Mouse (Mus musculus): ENCODE measurements around the gene Cfap77. TPM values are rescaled to one million over a fixed set of nuclear protein-coding genes. Genes with fewer than 3 reads are reported as not detected.
A peak's percentile ranks its signal among the peaks of the same experiment; 100 is the strongest.
"Not testable (repeated sequence)": the region's sequence is repeated elsewhere in the genome, so short reads cannot be mapped to it uniquely, and the experiment has no call there.

Gene Cfap77
- 0.18 and 0.39 TPM in 2 replicates for polyA plus RNA-seq (2014; fragmentation: Nextera tagmentation; extraction: Ambion mirVana)

- Histone ChIP-seq H3K4me2 (ENCODE audit: low read length) (peak within 1 kb of the TSS; percentile 93), H3K27ac (replicated peaks in 1 of 2; ENCODE audit: control insufficient read depth in 1 of 2, insufficient read depth in 1 of 2, low read depth in 2 of 2, low read length in 2 of 2) (peak within 1 kb of the TSS in 1 of 2 experiments; percentile 62; a peak in 2 of 4 replicates), H3K4me3 (ENCODE audit: control insufficient read depth in 1 of 2, insufficient read depth in 1 of 2, low read depth in 1 of 2, low read length in 2 of 2) (peak within 1 kb of the TSS; percentile 53 to 60), H3K9me3 (ENCODE audit: control insufficient read depth, low read length) (no peaks in the 10 kb centered on the region), H3K4me1 (ENCODE audit: control insufficient read depth in 2 of 2, insufficient read depth in 2 of 2, low read length in 2 of 2) (peaks cover 5 to 10% of the 10 kb centered on the region in 2 experiments), H3K36me3 (ENCODE audit: control insufficient read depth, insufficient read depth, low read length) (no peaks in the 10 kb centered on the region), H3K27me3 (ENCODE audit: control insufficient read depth, insufficient read depth, low read length) (no peaks in the 10 kb centered on the region; the same call in 1 of the 2 replicates), H3K9ac (ENCODE audit: low read length) (peak within 1 kb of the TSS; percentile 75)
- ATAC-seq (ENCODE audit: insufficient number of reproducible peaks, insufficient read depth, low FRiP score, low read depth): peak; percentile 66; the same call in 1 of the 2 replicates
- under 1% methylated on average over 25 of the region's 25 CpGs for WGBS
These were observed at the start of gene Cfap77 for GRCm38 (mm10) chr2:29054991-29055390. TSS of gene Cfap77 (minus strand) at chr2:29055066.

GRCm38 (mm10) chr2:29102416-29103377 lies 47.8 kb upstream of the Cfap77 start:
- WGBS: 74% methylated on average over 10 of the region's 10 CpGs
- H3K9me3 ChIP-seq (ENCODE audit: control insufficient read depth, low read length); H3K27ac ChIP-seq (replicated peaks in 1 of 2; ENCODE audit: control insufficient read depth in 1 of 2, insufficient read depth in 1 of 2, low read depth in 2 of 2, low read length in 2 of 2); H3K4me2 ChIP-seq (ENCODE audit: low read length); H3K4me1 ChIP-seq (ENCODE audit: control insufficient read depth in 2 of 2, insufficient read depth in 2 of 2, low read length in 2 of 2); H3K36me3 ChIP-seq (ENCODE audit: control insufficient read depth, insufficient read depth, low read length); H3K9ac ChIP-seq (ENCODE audit: low read length); H3K4me3 ChIP-seq (ENCODE audit: control insufficient read depth in 1 of 2, insufficient read depth in 1 of 2, low read depth in 1 of 2, low read length in 2 of 2); H3K27me3 ChIP-seq (ENCODE audit: control insufficient read depth, insufficient read depth, low read length); ATAC-seq (ENCODE audit: insufficient number of reproducible peaks, insufficient read depth, low FRiP score, low read depth): not testable (repeated sequence)

- no peak overlapping the region for H3K9ac ChIP-seq (ENCODE audit: low read length)
- H3K9me3 ChIP-seq (ENCODE audit: control insufficient read depth, low read length): no peaks in the 10 kb centered on the region
- 56% methylated on average over 7 of the region's 7 CpGs for WGBS
- no peak overlapping the region for H3K4me3 ChIP-seq (ENCODE audit: control insufficient read depth in 1 of 2, insufficient read depth in 1 of 2, low read depth in 1 of 2, low read length in 2 of 2)
- H3K36me3 ChIP-seq (ENCODE audit: control insufficient read depth, insufficient read depth, low read length): no peaks in the 10 kb centered on the region
- no peaks in the 10 kb centered on the region for H3K4me1 ChIP-seq (ENCODE audit: control insufficient read depth in 2 of 2, insufficient read depth in 2 of 2, low read length in 2 of 2)
- ATAC-seq (ENCODE audit: insufficient number of reproducible peaks, insufficient read depth, low FRiP score, low read depth): no peak
- no peaks in the 10 kb centered on the region for H3K27me3 ChIP-seq (ENCODE audit: control insufficient read depth, insufficient read depth, low read length)
- no peak overlapping the region for H3K27ac ChIP-seq (replicated peaks in 1 of 2; ENCODE audit: control insufficient read depth in 1 of 2, insufficient read depth in 1 of 2, low read depth in 2 of 2, low read length in 2 of 2)
- H3K4me2 ChIP-seq (ENCODE audit: low read length): peak overlapping the region; percentile 31; the same call in 1 of the 2 replicates
These were observed 46.1 kb upstream of the Cfap77 start for GRCm38 (mm10) chr2:29100822-29101534.

- Histone ChIP-seq H3K9ac (ENCODE audit: low read length) (no peak overlapping the region), H3K27me3 (ENCODE audit: control insufficient read depth, insufficient read depth, low read length) (no peaks in the 10 kb centered on the region), H3K36me3 (ENCODE audit: control insufficient read depth, insufficient read depth, low read length) (no peaks in the 10 kb centered on the region), H3K9me3 (ENCODE audit: control insufficient read depth, low read length) (no peaks in the 10 kb centered on the region), H3K4me2 (ENCODE audit: low read length) (no peak overlapping the region), H3K27ac (replicated peaks in 1 of 2; ENCODE audit: control insufficient read depth in 1 of 2, insufficient read depth in 1 of 2, low read depth in 2 of 2, low read length in 2 of 2) (no peak overlapping the region), H3K4me3 (ENCODE audit: control insufficient read depth in 1 of 2, insufficient read depth in 1 of 2, low read depth in 1 of 2, low read length in 2 of 2) (no peak overlapping the region), H3K4me1 (ENCODE audit: control insufficient read depth in 2 of 2, insufficient read depth in 2 of 2, low read length in 2 of 2) (no peaks in the 10 kb centered on the region)
- no peak for ATAC-seq (ENCODE audit: insufficient number of reproducible peaks, insufficient read depth, low FRiP score, low read depth)
- 82% methylated on average over 14 of the region's 14 CpGs for WGBS
These were observed 44.8 kb upstream of the Cfap77 start for GRCm38 (mm10) chr2:29099646-29100045.

GRCm38 (mm10) chr2:29098786-29099185 lies 43.9 kb upstream of the Cfap77 start:
- no peak for ATAC-seq (ENCODE audit: insufficient number of reproducible peaks, insufficient read depth, low FRiP score, low read depth)
- WGBS: 77% methylated on average over 8 of the region's 8 CpGs
- H3K36me3 ChIP-seq (ENCODE audit: control insufficient read depth, insufficient read depth, low read length): no peaks in the 10 kb centered on the region
- no peak overlapping the region for H3K4me3 ChIP-seq (ENCODE audit: control insufficient read depth in 1 of 2, insufficient read depth in 1 of 2, low read depth in 1 of 2, low read length in 2 of 2)
- no peak overlapping the region for H3K4me2 ChIP-seq (ENCODE audit: low read length)
- no peaks in the 10 kb centered on the region for H3K27me3 ChIP-seq (ENCODE audit: control insufficient read depth, insufficient read depth, low read length)
- H3K27ac ChIP-seq (replicated peaks in 1 of 2; ENCODE audit: control insufficient read depth in 1 of 2, insufficient read depth in 1 of 2, low read depth in 2 of 2, low read length in 2 of 2): no peak overlapping the region
- H3K9me3 ChIP-seq (ENCODE audit: control insufficient read depth, low read length): no peaks in the 10 kb centered on the region
- no peaks in the 10 kb centered on the region for H3K4me1 ChIP-seq (ENCODE audit: control insufficient read depth in 2 of 2, insufficient read depth in 2 of 2, low read length in 2 of 2)
- H3K9ac ChIP-seq (ENCODE audit: low read length): no peak overlapping the region

GRCm38 (mm10) chr2:29097955-29098354 lies 43.1 kb upstream of the Cfap77 start:
- not testable (repeated sequence) for H3K9ac ChIP-seq (ENCODE audit: low read length); H3K4me2 ChIP-seq (ENCODE audit: low read length); H3K4me3 ChIP-seq (ENCODE audit: control insufficient read depth in 1 of 2, insufficient read depth in 1 of 2, low read depth in 1 of 2, low read length in 2 of 2); H3K27me3 ChIP-seq (ENCODE audit: control insufficient read depth, insufficient read depth, low read length); ATAC-seq (ENCODE audit: insufficient number of reproducible peaks, insufficient read depth, low FRiP score, low read depth); H3K36me3 ChIP-seq (ENCODE audit: control insufficient read depth, insufficient read depth, low read length); H3K9me3 ChIP-seq (ENCODE audit: control insufficient read depth, low read length); H3K27ac ChIP-seq (replicated peaks in 1 of 2; ENCODE audit: control insufficient read depth in 1 of 2, insufficient read depth in 1 of 2, low read depth in 2 of 2, low read length in 2 of 2); H3K4me1 ChIP-seq (ENCODE audit: control insufficient read depth in 2 of 2, insufficient read depth in 2 of 2, low read length in 2 of 2)
- 94% methylated on average over 5 of the region's 5 CpGs for WGBS

- H3K36me3 ChIP-seq (ENCODE audit: control insufficient read depth, insufficient read depth, low read length): no peaks in the 10 kb centered on the region
- no peak overlapping the region for H3K27ac ChIP-seq (replicated peaks in 1 of 2; ENCODE audit: control insufficient read depth in 1 of 2, insufficient read depth in 1 of 2, low read depth in 2 of 2, low read length in 2 of 2)
- WGBS: 83% methylated on average over 3 of the region's 3 CpGs
- H3K9ac ChIP-seq (ENCODE audit: low read length): no peak overlapping the region
- ATAC-seq (ENCODE audit: insufficient number of reproducible peaks, insufficient read depth, low FRiP score, low read depth): no peak
- H3K9me3 ChIP-seq (ENCODE audit: control insufficient read depth, low read length): no peaks in the 10 kb centered on the region
- no peak overlapping the region for H3K4me3 ChIP-seq (ENCODE audit: control insufficient read depth in 1 of 2, insufficient read depth in 1 of 2, low read depth in 1 of 2, low read length in 2 of 2)
- no peaks in the 10 kb centered on the region for H3K27me3 ChIP-seq (ENCODE audit: control insufficient read depth, insufficient read depth, low read length)
- H3K4me2 ChIP-seq (ENCODE audit: low read length): no peak overlapping the region
- H3K4me1 ChIP-seq (ENCODE audit: control insufficient read depth in 2 of 2, insufficient read depth in 2 of 2, low read length in 2 of 2): no peaks in the 10 kb centered on the region
These were observed 42.6 kb upstream of the Cfap77 start for GRCm38 (mm10) chr2:29097465-29097864.
